21 mouse cellular contexts compared by ENCODE assay signal in genomic region chr14:34298871-34299700, GRCm38 (mm10). TPM values are rescaled to one million over a fixed set of nuclear protein-coding genes. Genes with fewer than 3 reads are reported as not detected.
DNase-seq lines count a peak whose midpoint lies in the region; ATAC-seq and TF ChIP-seq lines count a peak whose summit lies in the region.
"Had no signal": no experiment of that assay in that cellular context is flagged by ENCODE, and none has a peak within 500 bp of the region (broad histone marks: within the 10 kb centered on the region; RNA-seq: fewer than 3 reads in every experiment).

No protein-coding gene starts in this region.

- WGBS in kidney, embryonic 16.5 days, result 60% methylated on average over 11 of the region's 11 CpGs
- 53% methylated on average over 11 of the region's 11 CpGs for WGBS in liver, embryonic 16.5 days (ENCODE audit: insufficient replicate concordance)

- H3K27ac ChIP-seq in kidney, embryonic 16.5 days (ENCODE audit: low read length), result peak overlapping the region; percentile 38; the same call in 1 of the 2 replicates
- peak overlapping the region; percentile 94 for H3K27ac ChIP-seq in ES-Bruce4 (ENCODE audit: insufficient read depth, low read length)
- peak overlapping the region; percentile 9 for H3K27ac ChIP-seq in liver, embryonic 16.5 days (ENCODE audit: low read length)
- H3K27ac ChIP-seq: embryonic facial prominence, embryonic 12.5 days; heart, adult 2 months; liver, embryonic 14.5 days; neural tube, embryonic 13.5 days had no signal

- TF ChIP-seq EP300 in ES-Bruce4 (IDR thresholded peaks at IDR 0.05; ENCODE audit: insufficient read depth, low read depth, low read length), result no peak

- no peak for TF ChIP-seq POLR2A in ES-Bruce4 (IDR thresholded peaks at IDR 0.05; ENCODE audit: insufficient read depth, low read length)

- no peaks in the 10 kb centered on the region for H3K27me3 ChIP-seq in kidney, embryonic 16.5 days (ENCODE audit: insufficient read depth, low read length)
- no peaks in the 10 kb centered on the region for H3K27me3 ChIP-seq in ES-Bruce4 (ENCODE audit: control insufficient read depth, insufficient read depth, low read length, poor library complexity, severe bottlenecking)
- no peaks in the 10 kb centered on the region for H3K27me3 ChIP-seq in liver, embryonic 16.5 days (ENCODE audit: control insufficient read depth, insufficient read depth, low read depth, low read length)
- H3K27me3 ChIP-seq: embryonic facial prominence, embryonic 12.5 days; neural tube, embryonic 13.5 days had no signal

- no peak overlapping the region for H3K9ac ChIP-seq in kidney, embryonic 16.5 days (replicated peaks; ENCODE audit: low read length)
- H3K9ac ChIP-seq in ES-Bruce4 (ENCODE audit: low read depth, poor library complexity, severe bottlenecking), result 0 out of 2 replicates have a peak overlapping the region, but pooled peaks have one; percentile 37
- no peak overlapping the region for H3K9ac ChIP-seq in liver, embryonic 16.5 days (ENCODE audit: low read depth, low read length)
- H3K9ac ChIP-seq: embryonic facial prominence, embryonic 12.5 days; liver, embryonic 14.5 days; neural tube, embryonic 13.5 days had no signal

- H3K4me1 ChIP-seq in kidney, embryonic 16.5 days (ENCODE audit: insufficient read depth, low read length), result peaks cover 42% of the 10 kb centered on the region
- H3K4me1 ChIP-seq in ES-Bruce4 (ENCODE audit: control insufficient read depth, insufficient read depth, low read length), result no peaks in the 10 kb centered on the region
- peaks cover 5% of the 10 kb centered on the region for H3K4me1 ChIP-seq in liver, embryonic 16.5 days (ENCODE audit: control insufficient read depth, low read depth, low read length)
- H3K4me1 ChIP-seq: embryonic facial prominence, embryonic 12.5 days; neural tube, embryonic 13.5 days had no signal

- peaks cover 3% of the 10 kb centered on the region; the same call in 1 of the 2 replicates for H3K9me3 ChIP-seq in kidney, embryonic 16.5 days (ENCODE audit: low read length)
- no peaks in the 10 kb centered on the region for H3K9me3 ChIP-seq in ES-Bruce4 (replicated peaks; ENCODE audit: control insufficient read depth, insufficient read depth, low read length, poor library complexity, severe bottlenecking)
- no peaks in the 10 kb centered on the region for H3K9me3 ChIP-seq in liver, embryonic 16.5 days (replicated peaks; ENCODE audit: control insufficient read depth, low read length)
- H3K9me3 ChIP-seq: embryonic facial prominence, embryonic 12.5 days; neural tube, embryonic 13.5 days had no signal

- no peak overlapping the region for H3K4me3 ChIP-seq in kidney, embryonic 16.5 days (ENCODE audit: low read length)
- H3K4me3 ChIP-seq in ES-Bruce4 (ENCODE audit: low read depth, low read length), result no peak overlapping the region
- no peak overlapping the region for H3K4me3 ChIP-seq in liver, embryonic 16.5 days (ENCODE audit: low read depth, low read length)
- H3K4me3 ChIP-seq: embryonic facial prominence, embryonic 12.5 days; heart, adult 2 months; neural tube, embryonic 13.5 days had no signal

- no peak for DNase-seq in kidney, postnatal 10 days
- no peak for DNase-seq in embryo, embryonic 10.5 days (ENCODE audit: low spot score)
- DNase-seq: adrenal gland, postnatal 36 days; cerebellum, adult 11 months; cerebellum, postnatal 25 days; heart, adult 2 months; right cerebral cortex, postnatal 4 days; thymus, adult 2 months had no signal

- no peak for ATAC-seq in kidney, embryonic 16.5 days (ENCODE audit: low FRiP score, low TSS enrichment)
- ATAC-seq in granulocyte monocyte progenitor cell, adult 5-6 weeks (replicated peaks; ENCODE audit: poor library complexity, severe bottlenecking), result peak; percentile 33; the same call in 1 of the 2 replicates
- peak; percentile 61 for ATAC-seq in liver, embryonic 16.5 days (ENCODE audit: low read depth)
- no peak for ATAC-seq in erythroid progenitor cell, adult 5-6 weeks (replicated peaks; ENCODE audit: low FRiP score, poor library complexity, severe bottlenecking)
- ATAC-seq: hindbrain, embryonic 16.5 days; midbrain, embryonic 16.5 days had no signal

- no peak overlapping the region for H3K4me2 ChIP-seq in kidney, embryonic 16.5 days (replicated peaks; ENCODE audit: low read depth, low read length)
- no peak overlapping the region for H3K4me2 ChIP-seq in liver, embryonic 16.5 days (ENCODE audit: low read depth, low read length)
- H3K4me2 ChIP-seq: embryonic facial prominence, embryonic 12.5 days; neural tube, embryonic 13.5 days had no signal

- no peak for TF ChIP-seq CTCF in ES-Bruce4 (IDR thresholded peaks at IDR 0.05; ENCODE audit: low read depth, low read length)

- H3K36me3 ChIP-seq in kidney, embryonic 16.5 days (ENCODE audit: insufficient read depth, low read length), result 0 out of 2 replicates have a peak, but pooled peaks cover 4% of the 10 kb centered on the region
- no peaks in the 10 kb centered on the region for H3K36me3 ChIP-seq in ES-Bruce4 (ENCODE audit: control insufficient read depth, insufficient read depth, low read length, poor library complexity, severe bottlenecking)
- no peaks in the 10 kb centered on the region for H3K36me3 ChIP-seq in liver, embryonic 16.5 days (ENCODE audit: control insufficient read depth, insufficient read depth)
- H3K36me3 ChIP-seq: embryonic facial prominence, embryonic 12.5 days; neural tube, embryonic 13.5 days had no signal

RNA-seq across cellular contexts. Expression of gene Shld2, which starts 11.2 kb away (rescaled TPM):
- 9.9 and 10.0 TPM in 2 replicates for polyA plus RNA-seq in kidney, embryonic 16.5 days (2015; fragmentation: Nextera tagmentation; extraction: Ambion mirVana)
- polyA plus RNA-seq in ES-Bruce4 (2011; ENCODE audit: insufficient read depth, insufficient read length, low read depth, missing spikeins), result 26.7 and 32.5 TPM in 2 replicates
- 6.6 and 16.8 TPM in 2 replicates for total RNA-seq in granulocyte monocyte progenitor cell, adult 5-6 weeks (2014; fragmentation: Nextera tagmentation)
- total RNA-seq in granulocyte monocyte progenitor cell, adult 5-6 weeks (2017), result 7.9 and 17.8 TPM in 2 replicates
- 7.6 and 8.3 TPM in 2 replicates for polyA plus RNA-seq in liver, embryonic 16.5 days (2015; fragmentation: Nextera tagmentation; extraction: Ambion mirVana)
- 0.42 and 6.5 TPM in 2 replicates for total RNA-seq in erythroid progenitor cell, adult 5-6 weeks (2015; ENCODE audit: low replicate concordance)
- total RNA-seq in erythroid progenitor cell, adult 5-6 weeks (2017; ENCODE audit: low replicate concordance), result 0.83 and 6.9 TPM in 2 replicates

RNA-seq across cellular contexts. Expression of gene Glud1, which starts 11.4 kb away (rescaled TPM):
- 114 and 116 TPM in 2 replicates for polyA plus RNA-seq in kidney, embryonic 16.5 days (2015; fragmentation: Nextera tagmentation; extraction: Ambion mirVana)
- polyA plus RNA-seq in ES-Bruce4 (2011; ENCODE audit: insufficient read depth, insufficient read length, low read depth, missing spikeins), result 285 and 305 TPM in 2 replicates
- 127 and 141 TPM in 2 replicates for total RNA-seq in granulocyte monocyte progenitor cell, adult 5-6 weeks (2014; fragmentation: Nextera tagmentation)
- 180 and 222 TPM in 2 replicates for total RNA-seq in granulocyte monocyte progenitor cell, adult 5-6 weeks (2017)
- 145 and 155 TPM in 2 replicates for polyA plus RNA-seq in liver, embryonic 16.5 days (2015; fragmentation: Nextera tagmentation; extraction: Ambion mirVana)
- total RNA-seq in erythroid progenitor cell, adult 5-6 weeks (2015; ENCODE audit: low replicate concordance), result 38.6 and 46.5 TPM in 2 replicates
- 16.0 and 21.9 TPM in 2 replicates for total RNA-seq in erythroid progenitor cell, adult 5-6 weeks (2017; ENCODE audit: low replicate concordance)

RNA-seq across cellular contexts. Expression of gene Fam25c, which starts 56.1 kb away (rescaled TPM):
- polyA plus RNA-seq in kidney, embryonic 16.5 days (2015; fragmentation: Nextera tagmentation; extraction: Ambion mirVana), result 0.86 and 1.1 TPM in 2 replicates
- polyA plus RNA-seq in ES-Bruce4 (2011; ENCODE audit: insufficient read depth, insufficient read length, low read depth, missing spikeins), result 3.5 and 5.7 TPM in 2 replicates
- total RNA-seq in granulocyte monocyte progenitor cell, adult 5-6 weeks (2014; fragmentation: Nextera tagmentation), result not detected in 2 replicates
- not detected in 2 replicates for total RNA-seq in granulocyte monocyte progenitor cell, adult 5-6 weeks (2017)
- 0.35 and 0.57 TPM in 2 replicates for polyA plus RNA-seq in liver, embryonic 16.5 days (2015; fragmentation: Nextera tagmentation; extraction: Ambion mirVana)
- not detected in 2 replicates for total RNA-seq in erythroid progenitor cell, adult 5-6 weeks (2015; ENCODE audit: low replicate concordance)
- not detected in 2 replicates for total RNA-seq in erythroid progenitor cell, adult 5-6 weeks (2017; ENCODE audit: low replicate concordance)
- total RNA-seq: adrenal gland, postnatal 36 days; heart, adult 2 months; heart, postnatal 10 days; layer of hippocampus, postnatal 14 days; left cerebral cortex, postnatal 25 days had no signal
- polyA plus RNA-seq: embryonic facial prominence, embryonic 12.5 days; heart, adult 2 months; hindbrain, embryonic 16.5 days; midbrain, embryonic 16.5 days; neural tube, embryonic 13.5 days had no signal

Comparison
In these comparisons a context has a peak if more than half of its experiments do, and no peak if none do; other contexts are left out.
1. ATAC-seq: peak in granulocyte monocyte progenitor cell, adult 5-6 weeks (single experiment) and liver, embryonic 16.5 days (single experiment); none in kidney, embryonic 16.5 days (single experiment) and erythroid progenitor cell, adult 5-6 weeks (single experiment).
2. H3K27ac ChIP-seq: peak in every context shown above with its lines; median percentile 94 in ES-Bruce4; 38 in kidney, embryonic 16.5 days; 9 in liver, embryonic 16.5 days.